Mouse (Mus musculus): ENCODE measurements at regions not wholly inside any gene's neighbourhood (a gene's known extent, or its start where the extent isn't known, plus 50 kb on each side); places are given as distances from the start of the nearest gene placed in this dataset.

- intact Hi-C loops (cut with DNase I): loop anchor here (2.0 kb wide), 1 partner anchor 191 kb away; no protein-coding TSS in a partner anchor
- no peak for DNase-seq
These were observed 139.1 kb upstream of the Serp2 start for GRCm38 (mm10) chr14:76695691-76696355.

DNA sequence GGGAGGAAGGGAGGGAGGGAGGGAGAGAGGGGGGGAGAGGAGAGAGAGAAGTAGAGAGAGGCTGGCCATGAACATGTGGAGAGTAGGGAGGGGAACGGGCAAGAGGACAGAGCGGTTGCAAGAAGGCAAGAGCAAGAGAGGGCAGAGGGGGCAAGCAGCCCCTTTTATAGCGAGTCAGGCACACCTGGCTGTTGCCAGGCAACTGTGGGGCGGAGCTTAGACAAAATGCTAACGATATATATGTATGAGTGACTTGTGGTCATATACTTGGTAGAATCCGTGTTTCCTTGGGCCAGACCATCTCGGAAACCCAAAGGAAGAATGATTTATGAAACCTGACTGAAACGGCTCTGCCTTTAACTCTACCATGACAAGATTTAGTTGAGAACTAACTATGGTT is 138.2 kb upstream of the Serp2 start:
- DNase-seq: no peak
- intact Hi-C loops (cut with DNase I): no loop called here

GRCm38 (mm10) chr14:76693351-76694317 is 136.9 kb upstream of the Serp2 start:
- intact Hi-C loops (cut with DNase I): no loop called here
- peak; percentile 27 to 49 for DNase-seq

DNA sequence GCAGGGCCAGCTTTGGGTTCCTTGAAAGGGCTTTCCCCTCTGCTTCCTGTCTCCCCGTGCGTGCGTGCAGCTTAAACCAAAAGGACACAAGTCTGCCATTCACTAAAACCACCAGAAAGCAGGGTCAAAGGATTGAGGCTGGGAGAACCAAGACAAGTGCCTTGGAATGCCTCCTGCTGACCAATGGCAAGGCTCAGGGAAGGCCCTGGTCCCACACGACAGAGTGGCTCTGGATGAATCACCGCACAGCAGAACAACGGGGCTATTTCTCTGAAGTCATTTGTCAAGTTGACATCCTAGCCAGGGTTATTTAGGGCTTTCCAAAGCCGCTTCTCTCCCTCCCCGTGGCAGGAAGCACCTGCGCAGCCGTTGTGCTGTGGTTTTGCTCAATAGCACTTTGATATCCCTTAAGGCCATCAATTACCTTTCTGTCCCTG is 131.3 kb upstream of the Serp2 start:
- intact Hi-C loops (cut with DNase I): no loop called here
- peak in 1 of 2 experiments; percentile 24 for DNase-seq

GRCm38 (mm10) chr14:76686762-76687453 is 130.2 kb upstream of the Serp2 start:
- no peak for DNase-seq
- intact Hi-C loops (cut with DNase I): no loop called here

- DNase-seq: no peak
- intact Hi-C loops (cut with DNase I): no loop called here
These were observed 129.4 kb upstream of the Serp2 start for GRCm38 (mm10) chr14:76685830-76686761.

- no peak for DNase-seq
- intact Hi-C loops (cut with DNase I): no loop called here
These were observed 127.6 kb upstream of the Serp2 start for GRCm38 (mm10) chr14:76684327-76684726.

GRCm38 (mm10) chr14:76681581-76682377 is 125.1 kb upstream of the Serp2 start:
- peak; percentile 57 to 71 for DNase-seq
- intact Hi-C loops (cut with DNase I): no loop called here

DNA sequence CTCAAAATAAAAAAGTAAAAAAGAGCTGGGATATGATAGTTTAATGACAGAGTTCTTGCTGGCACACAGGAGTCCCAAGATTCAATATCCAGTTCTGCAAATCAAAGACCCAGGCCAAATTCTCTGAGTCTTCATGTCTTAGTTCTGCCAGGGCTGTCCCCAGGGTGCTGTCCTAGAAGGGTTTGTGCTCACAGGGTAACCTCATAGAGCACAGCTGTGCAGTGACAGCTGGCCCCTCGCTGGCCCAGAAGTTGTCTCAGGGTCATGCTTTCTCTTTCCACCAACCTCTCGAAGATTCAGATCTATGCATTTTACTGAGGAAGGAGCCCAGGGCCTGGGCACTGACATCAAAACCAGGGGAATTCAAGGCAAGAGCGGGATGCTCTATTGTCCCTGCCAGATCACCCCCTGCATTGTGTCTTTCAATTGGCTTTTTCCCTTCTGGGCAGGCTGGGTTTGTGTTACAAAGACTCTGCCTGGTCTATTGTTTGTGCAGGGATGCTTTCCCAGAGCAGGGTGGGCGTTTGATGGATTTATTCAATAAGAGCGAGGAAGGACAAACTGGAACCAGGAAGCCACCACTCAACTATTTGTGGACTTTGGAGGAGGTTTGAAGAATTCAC is 121.9 kb upstream of the Serp2 start:
- peak; percentile 53 to 58 for DNase-seq
- intact Hi-C loops (cut with DNase I): no loop called here

GRCm38 (mm10) chr14:76674949-76675348 is 118.3 kb upstream of the Serp2 start:
- DNase-seq: no peak
- intact Hi-C loops (cut with DNase I): loop anchor here (5.0 kb wide), 1 partner anchor 168 kb away; no protein-coding TSS in a partner anchor

DNA sequence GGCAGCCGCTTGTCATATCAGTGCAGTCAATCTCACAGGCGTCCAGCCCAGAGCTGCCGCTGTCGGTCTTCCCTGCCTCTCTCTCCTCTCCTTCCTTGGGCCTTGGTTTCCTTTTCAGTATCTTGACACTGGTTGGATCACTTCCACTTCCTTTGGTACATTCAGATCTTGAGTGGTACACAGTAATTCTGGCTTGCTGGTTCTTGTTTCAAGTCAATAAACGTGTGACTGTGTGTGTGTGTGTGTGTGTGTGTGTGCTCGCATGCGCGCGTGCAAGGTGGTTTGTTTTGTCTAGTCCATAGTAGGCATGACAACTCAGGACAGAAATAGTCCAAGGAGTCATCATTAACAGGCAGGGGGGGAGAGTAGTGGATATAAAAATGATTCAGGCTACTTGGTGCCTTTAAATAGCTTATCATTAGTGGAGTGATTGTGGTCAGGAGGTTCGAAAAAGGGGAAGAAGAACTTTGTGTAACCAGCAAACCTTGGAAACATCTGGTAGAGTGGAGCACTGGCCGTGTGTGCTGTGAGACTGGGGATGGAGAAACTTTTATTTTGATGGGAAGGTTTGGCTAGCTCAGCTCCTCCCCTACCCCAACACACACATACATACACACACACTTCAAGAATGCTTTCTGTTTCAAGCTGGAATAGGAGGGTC is 117.1 kb upstream of the Serp2 start:
- no peak for DNase-seq
- intact Hi-C loops (cut with DNase I): loop anchor here (5.0 kb wide), 1 partner anchor 166 kb away; no protein-coding TSS in a partner anchor

DNA sequence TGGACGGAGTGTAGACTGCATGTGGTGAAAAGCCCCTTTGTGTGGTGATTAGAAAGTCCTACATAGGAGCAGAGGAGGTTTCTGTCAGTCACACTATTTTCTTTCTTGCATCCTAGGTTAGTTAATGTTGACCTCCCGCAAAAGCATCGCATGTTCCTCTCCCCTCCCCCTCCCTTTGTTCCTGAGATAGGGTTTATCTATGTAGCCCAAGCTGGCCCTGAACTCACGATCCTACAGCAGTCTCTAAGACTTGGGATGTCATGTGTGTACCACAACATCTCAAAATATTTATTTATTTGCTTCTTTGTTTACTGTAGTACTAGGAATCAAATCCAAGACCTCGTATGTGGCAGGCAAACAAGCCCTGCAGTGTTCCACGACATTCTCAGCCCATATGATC is 116.2 kb upstream of the Serp2 start:
- intact Hi-C loops (cut with DNase I): loop anchor here (5.0 kb wide), 1 partner anchor 166 kb away; no protein-coding TSS in a partner anchor
- DNase-seq: no peak

DNA sequence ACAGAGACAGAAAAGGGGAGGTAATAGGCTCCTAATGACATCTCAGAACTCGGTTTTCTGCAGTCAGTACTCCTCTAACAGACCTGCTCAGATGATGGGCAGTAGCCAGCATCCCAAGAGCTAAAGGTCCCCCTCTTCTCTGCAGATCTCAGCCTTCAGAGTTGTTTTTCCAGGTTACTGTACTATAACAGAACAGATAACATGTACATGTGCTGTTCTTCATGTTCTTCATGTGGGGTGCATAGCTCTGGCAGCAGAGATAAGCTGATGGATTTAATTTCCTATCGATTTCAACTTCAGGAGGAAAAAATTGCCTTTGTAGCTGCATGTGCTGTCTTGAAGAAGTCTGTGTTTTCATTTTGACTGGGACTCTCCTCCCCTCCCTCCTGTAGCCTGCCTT is 115.8 kb upstream of the Serp2 start:
- intact Hi-C loops (cut with DNase I): loop anchor here (5.0 kb wide), 1 partner anchor 165 kb away; no protein-coding TSS in a partner anchor
- DNase-seq: no peak

DNA sequence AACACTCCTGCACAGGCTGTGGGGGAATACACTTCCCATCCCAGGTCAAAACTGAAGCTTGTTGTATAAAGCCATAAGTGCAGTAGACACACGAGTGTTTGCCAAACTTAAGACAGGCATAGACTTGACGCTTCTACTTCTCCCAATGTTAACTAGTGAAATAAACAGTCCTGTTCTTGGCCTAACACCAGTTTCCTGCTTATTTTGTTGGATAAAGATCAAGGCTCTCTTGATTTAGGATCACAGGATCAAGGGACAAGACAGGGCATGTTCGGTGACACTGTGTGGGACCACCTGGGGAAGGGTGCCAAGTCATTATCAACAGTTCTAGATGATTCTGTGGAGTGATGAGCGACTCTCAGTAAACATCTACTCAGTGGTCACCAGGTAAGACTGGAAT is 114.3 kb upstream of the Serp2 start:
- intact Hi-C loops (cut with DNase I): loop anchor here (5.0 kb wide), 1 partner anchor 164 kb away; no protein-coding TSS in a partner anchor
- no peak for DNase-seq

DNA sequence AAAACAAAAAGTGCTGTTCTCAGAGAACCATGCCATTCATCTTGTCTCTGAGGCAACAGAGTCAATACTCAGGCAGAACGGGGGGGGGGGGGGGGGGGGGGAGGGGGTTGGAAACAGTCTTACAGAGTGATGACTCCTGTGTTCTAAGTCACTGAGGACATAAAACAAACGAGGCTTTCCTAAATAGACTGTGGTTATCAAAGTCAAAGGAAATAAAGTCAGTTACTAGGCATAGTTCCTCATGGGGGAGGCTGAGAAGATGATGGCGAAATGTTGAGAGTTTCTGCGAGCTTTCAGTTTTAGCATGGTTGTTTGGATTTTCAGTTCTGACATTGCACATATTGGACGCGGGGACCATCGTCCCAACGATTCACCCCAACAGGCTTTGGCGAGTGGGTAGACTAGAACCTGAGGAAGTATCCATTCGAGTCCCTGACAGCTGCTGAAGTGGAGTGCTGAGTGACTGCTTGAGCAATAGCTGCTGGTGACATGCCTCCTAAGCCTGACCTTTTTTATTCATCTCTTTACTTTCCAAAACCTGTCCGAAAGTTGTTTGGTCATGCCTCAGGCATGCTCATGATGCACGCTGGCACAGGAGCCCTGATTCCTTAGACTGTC is 109.2 kb upstream of the Serp2 start:
- DNase-seq: no peak
- intact Hi-C loops (cut with DNase I): no loop called here

GRCm38 (mm10) chr14:76664586-76665508 is 108.2 kb upstream of the Serp2 start:
- intact Hi-C loops (cut with DNase I): no loop called here
- peak in 1 of 2 experiments; percentile 33 for DNase-seq

Measured in heart, postnatal 14 days (tissue).